Mouse (Mus musculus) G1E (cell line): Measurements from ENCODE around the gene Icam4. TPM values are rescaled to one million over a fixed set of nuclear protein-coding genes. Genes with fewer than 3 reads are reported as not detected.
"Not testable (repeated sequence)": the region's sequence is repeated elsewhere in the genome, so short reads cannot be mapped to it uniquely, and the experiment has no call there.

Experiments
- ATAC-seq: 2 replicates; pipeline ENCODE4 v1.8.0; 2016; ENCODE audit warnings: mild to moderate bottlenecking; ENCODE audit not compliant: insufficient number of reproducible peaks, poor library complexity, low FRiP score, severe bottlenecking; ENCODE audit errors: extremely low read depth
- DNase-seq: peaks from one replicate; pipeline ENCODE4 v3.0.0; 2012; ENCODE audit warnings: low spot score
- H3K27me3 ChIP-seq: 2 replicates; pipeline ENCODE4 v1.6.1; 2012; ENCODE audit warnings: mild to moderate bottlenecking, low read length, inconsistent platforms; ENCODE audit not compliant: insufficient read depth
- H3K36me3 ChIP-seq: replicated peaks from 2 replicates; pipeline ENCODE3; 2012; ENCODE audit warnings: mild to moderate bottlenecking, inconsistent platforms
- H3K4me1 ChIP-seq: 2 replicates; pipeline ENCODE4 v1.6.1; 2012; ENCODE audit warnings: low read depth, low read length, inconsistent platforms, mixed read lengths; ENCODE audit not compliant: insufficient read depth
- H3K4me3 ChIP-seq: 2 replicates; pipeline ENCODE4 v1.5.1; 2012; ENCODE audit warnings: low read depth, mild to moderate bottlenecking, inconsistent platforms, low read length, moderate library complexity, mixed read lengths
- H3K9me3 ChIP-seq: replicated peaks from 2 replicates; pipeline ENCODE4 v1.6.1; 2012; ENCODE audit warnings: inconsistent platforms
- CTCF ChIP-seq: IDR thresholded peaks from 2 replicates; pipeline ENCODE4 v1.5.1; 2012; ENCODE audit warnings: low read depth, low read length, inconsistent platforms, mixed read lengths
- GATA1 ChIP-seq: IDR thresholded peaks from 2 replicates; pipeline ENCODE4 v1.6.1; 2012; ENCODE audit warnings: borderline replicate concordance, low read length, inconsistent platforms, mixed read lengths
- GATA2 ChIP-seq: IDR thresholded peaks from 2 replicates; pipeline ENCODE4 v1.6.1; 2012; ENCODE audit warnings: low read depth, low read length, inconsistent platforms, borderline replicate concordance
- POLR2AphosphoS5 ChIP-seq: IDR thresholded peaks from 2 replicates; pipeline ENCODE4 v1.6.1; 2012; ENCODE audit warnings: low read depth, low read length, inconsistent platforms; ENCODE audit not compliant: insufficient replicate concordance
- TAL1 ChIP-seq: conservative IDR thresholded peaks from 2 replicates; pipeline ENCODE4 v1.6.1; 2012; ENCODE audit warnings: low read depth, low read length, inconsistent platforms, mixed read lengths
- polyA plus RNA-seq: library from polyadenylated mRNA; stranded (reverse); fragments of >175 nt; gene quantifications from 2 replicates; pipeline ENCODE4 v1.2.3, GENCODE M21; 2012
- total RNA-seq, 2 experiments: library from RNA; stranded (forward) in 1 of 2; stranded (reverse) in 1 of 2; fragments of 200-1000 nt in 1 of 2; fragments of >200 nt in 1 of 2; fragmentation: Nextera tagmentation in 1 of 2; gene quantifications; 2 replicates each; pipeline ENCODE4 v1.2.3; 2014 to 2017

Gene Icam4
- total and polyA plus RNA-seq, 3 experiments, result 4.8 to 11.2 (median 8.2) TPM

- Histone ChIP-seq H3K27me3 (no peaks in the 10 kb centered on the region), H3K36me3 (peaks cover 33% of the 10 kb centered on the region), H3K4me1 (peaks cover 32% of the 10 kb centered on the region), H3K9me3 (no peaks in the 10 kb centered on the region), H3K4me3 (no peak overlapping the region)
- DNase-seq (no peak), ATAC-seq (no peak)
- TF ChIP-seq CTCF (no peak), TAL1 (no peak), POLR2AphosphoS5 (no peak), GATA1 (no peak), GATA2 (no peak)
Measured at GRCm38 (mm10) chr9:21001651-21002200, 27.4 kb upstream of the Icam4 start.

- ATAC-seq (no peak), DNase-seq (no peak)
- Histone ChIP-seq H3K9me3 (no peaks in the 10 kb centered on the region), H3K27me3 (no peaks in the 10 kb centered on the region), H3K36me3 (peaks cover 38% of the 10 kb centered on the region), H3K4me1 (peaks cover 32% of the 10 kb centered on the region), H3K4me3 (peak overlapping the region; percentile 85)
- TF ChIP-seq GATA1 (no peak), POLR2AphosphoS5 (no peak), GATA2 (no peak), CTCF (no peak), TAL1 (no peak)
Measured at GRCm38 (mm10) chr9:21002270-21002626, 26.9 kb upstream of the Icam4 start.

- TF ChIP-seq POLR2AphosphoS5, result no peak
- no peak for TF ChIP-seq TAL1
- TF ChIP-seq CTCF, result no peak
- TF ChIP-seq GATA1, result no peak
- no peak for TF ChIP-seq GATA2
- peak within 1 kb of the TSS; percentile 85 for H3K4me3 ChIP-seq
- ATAC-seq (peak; percentile 56), DNase-seq (peak; percentile 69)
- peaks cover 26% of the 10 kb centered on the region for H3K4me1 ChIP-seq
- no peaks in the 10 kb centered on the region for H3K27me3 ChIP-seq
- no peaks in the 10 kb centered on the region for H3K9me3 ChIP-seq
- peaks cover 45% of the 10 kb centered on the region for H3K36me3 ChIP-seq
Measured at GRCm38 (mm10) chr9:21002627-21003551, 26.3 kb upstream of the Icam4 start, which contains the start of gene Mrpl4. TSS of gene Mrpl4 (plus strand) at chr9:21002738.

GRCm38 (mm10) chr9:21007313-21007952, 21.7 kb upstream of the Icam4 start:
- peaks cover 56% of the 10 kb centered on the region for H3K36me3 ChIP-seq
- peaks cover 35% of the 10 kb centered on the region for H3K4me1 ChIP-seq
- TF ChIP-seq TAL1 (no peak), GATA2 (no peak), CTCF (no peak)

GRCm38 (mm10) chr9:21008007-21008406, 21.2 kb upstream of the Icam4 start:
- Histone ChIP-seq H3K27me3 (no peaks in the 10 kb centered on the region), H3K4me3 (no peak overlapping the region), H3K4me1 (peaks cover 37% of the 10 kb centered on the region), H3K36me3 (peaks cover 56% of the 10 kb centered on the region), H3K9me3 (no peaks in the 10 kb centered on the region)
- no peak for TF ChIP-seq TAL1
- TF ChIP-seq GATA2, result no peak
- no peak for TF ChIP-seq CTCF
- no peak for TF ChIP-seq GATA1
- no peak for TF ChIP-seq POLR2AphosphoS5
- ATAC-seq, result no peak
- DNase-seq, result no peak

More at GRCm38 (mm10) chr9:21007313-21007952, 21.7 kb upstream of the Icam4 start:
- Histone ChIP-seq H3K4me3 (no peak overlapping the region), H3K9me3 (no peaks in the 10 kb centered on the region), H3K27me3 (no peaks in the 10 kb centered on the region)
- no peak for ATAC-seq
- DNase-seq, result no peak

- H3K36me3 ChIP-seq, result peaks cover 42% of the 10 kb centered on the region
- no peaks in the 10 kb centered on the region for H3K9me3 ChIP-seq
- no peak for ATAC-seq
- H3K4me3 ChIP-seq, result no peak overlapping the region
- DNase-seq, result no peak
- no peak for TF ChIP-seq TAL1
- no peak for TF ChIP-seq CTCF
- TF ChIP-seq GATA2, result no peak
- no peak for TF ChIP-seq POLR2AphosphoS5
- no peak for TF ChIP-seq GATA1
- peaks cover 44% of the 10 kb centered on the region for H3K4me1 ChIP-seq
- H3K27me3 ChIP-seq, result no peaks in the 10 kb centered on the region
Measured at GRCm38 (mm10) chr9:21010362-21010761, 18.8 kb upstream of the Icam4 start.

- not testable (repeated sequence) for H3K4me3 ChIP-seq, DNase-seq, ATAC-seq, H3K9me3 ChIP-seq, H3K27me3 ChIP-seq
- peaks cover 35% of the 10 kb centered on the region for H3K36me3 ChIP-seq
- H3K4me1 ChIP-seq, result peaks cover 49% of the 10 kb centered on the region
Measured at GRCm38 (mm10) chr9:21010939-21011541, 18.1 kb upstream of the Icam4 start.
